Mouse (Mus musculus): ENCODE data around the gene Scarf2.
A peak's percentile ranks its signal among the peaks of the same experiment; 100 is the strongest.

Scarf2 gene

GRCm38 (mm10) chr16:17830385-17831178 is 33.5 kb downstream of the Scarf2 start:
- no peak for DNase-seq (ENCODE audit: extremely low spot score)

DNA sequence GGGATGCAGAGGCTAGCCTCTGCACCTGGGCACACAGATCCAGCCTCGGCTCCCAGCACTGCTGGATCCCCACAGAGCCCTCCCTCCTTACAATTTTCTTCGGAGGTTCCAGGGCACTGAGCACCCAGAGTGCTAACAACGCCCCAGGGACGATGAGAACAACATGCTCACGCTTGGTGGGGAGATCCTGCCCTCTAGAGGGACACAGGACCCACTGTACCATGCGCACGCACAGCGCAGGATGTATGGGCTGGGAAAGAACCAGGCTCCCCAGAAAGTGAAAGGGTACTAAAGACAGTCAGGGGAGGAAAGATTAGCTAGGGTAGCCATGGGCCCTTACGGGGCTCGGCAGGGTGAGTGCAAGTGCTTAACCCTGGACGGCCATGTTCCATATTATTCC is 34.7 kb downstream of the Scarf2 start:
- DNase-seq (ENCODE audit: extremely low spot score) = no peak

GRCm38 (mm10) chr16:17832821-17833220 is 35.7 kb downstream of the Scarf2 start, which contains the start of gene B830017H08Rik:
B830017H08Rik (plus strand) TSS chr16:17833121.
- no peak for DNase-seq (ENCODE audit: extremely low spot score)

GRCm38 (mm10) chr16:17833321-17833680 is 36.2 kb downstream of the Scarf2 start:
- DNase-seq (ENCODE audit: extremely low spot score) = peak; percentile 47

DNA sequence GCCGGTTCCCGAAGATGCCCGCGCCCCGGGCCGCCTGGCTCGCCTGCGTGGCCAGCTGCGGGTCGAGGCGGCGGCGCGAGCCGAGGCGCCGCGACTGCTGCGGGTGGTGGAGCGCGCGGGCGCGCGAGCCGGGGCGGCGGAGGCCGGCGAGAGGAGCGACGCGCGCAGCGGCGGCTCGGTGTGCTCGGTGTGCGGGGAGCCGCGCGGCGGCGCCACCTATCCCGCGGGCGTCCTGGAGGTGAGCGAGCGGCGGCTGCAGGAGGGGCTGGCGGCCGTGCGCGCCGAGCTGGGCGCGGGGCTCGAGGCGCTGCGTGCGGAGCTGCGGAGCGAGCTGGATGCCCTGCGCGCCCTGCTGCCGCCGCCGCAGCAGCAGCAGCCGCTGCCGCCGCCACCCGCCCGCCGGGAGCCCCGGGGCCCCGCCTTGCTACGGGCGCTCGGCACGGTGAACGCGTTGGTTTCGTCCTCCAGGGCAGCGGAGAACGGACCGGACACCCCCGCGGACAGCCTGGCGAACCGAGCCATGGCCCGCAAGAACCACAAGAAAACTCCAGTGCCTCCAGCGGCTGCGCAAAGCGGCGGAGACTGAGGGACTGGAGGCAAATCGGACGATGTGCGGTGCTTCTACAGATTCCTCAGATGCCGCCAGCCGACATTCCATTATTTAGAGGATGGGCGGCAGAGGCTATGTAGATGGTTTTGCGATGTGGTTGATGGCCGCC is 36.8 kb downstream of the Scarf2 start:
- DNase-seq (ENCODE audit: extremely low spot score) = peak; percentile 59

GRCm38 (mm10) chr16:17834543-17834942 is 37.5 kb downstream of the Scarf2 start:
- no peak for DNase-seq (ENCODE audit: extremely low spot score)

DNA sequence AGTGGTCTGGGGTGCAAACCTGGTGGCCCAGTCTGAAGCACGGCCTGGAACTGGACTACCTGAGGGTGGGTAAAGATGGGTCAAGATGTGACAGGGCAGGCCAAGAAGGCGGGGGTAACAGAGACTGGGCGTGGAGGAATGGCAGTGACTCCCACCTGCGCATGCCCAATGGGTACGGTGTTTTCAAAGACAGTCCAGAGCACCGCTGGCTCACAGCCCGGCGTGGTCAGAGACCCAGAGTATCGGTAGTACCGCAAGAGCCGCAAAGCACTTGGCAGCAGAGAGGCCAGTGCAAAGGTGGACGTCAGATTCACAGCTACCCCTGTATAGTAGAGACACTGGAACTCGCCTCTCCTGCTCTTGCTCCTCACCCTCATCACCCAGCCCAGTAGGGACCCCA is 38.4 kb downstream of the Scarf2 start:
- DNase-seq (ENCODE audit: extremely low spot score) = no peak

GRCm38 (mm10) chr16:17838051-17838450 is 41.0 kb downstream of the Scarf2 start, which contains the start of gene Car15:
Car15 (minus strand) TSS chr16:17838364.
- no peak for DNase-seq (ENCODE audit: extremely low spot score)

- no peak for DNase-seq (ENCODE audit: extremely low spot score)
These were observed 42.9 kb downstream of the Scarf2 start for GRCm38 (mm10) chr16:17839976-17840375.

- DNase-seq (ENCODE audit: extremely low spot score) = no peak
These were observed 45.4 kb downstream of the Scarf2 start for GRCm38 (mm10) chr16:17842437-17842836.

- DNase-seq (ENCODE audit: extremely low spot score) = no peak
These were observed 46.8 kb downstream of the Scarf2 start for GRCm38 (mm10) chr16:17843701-17844365.

DNA sequence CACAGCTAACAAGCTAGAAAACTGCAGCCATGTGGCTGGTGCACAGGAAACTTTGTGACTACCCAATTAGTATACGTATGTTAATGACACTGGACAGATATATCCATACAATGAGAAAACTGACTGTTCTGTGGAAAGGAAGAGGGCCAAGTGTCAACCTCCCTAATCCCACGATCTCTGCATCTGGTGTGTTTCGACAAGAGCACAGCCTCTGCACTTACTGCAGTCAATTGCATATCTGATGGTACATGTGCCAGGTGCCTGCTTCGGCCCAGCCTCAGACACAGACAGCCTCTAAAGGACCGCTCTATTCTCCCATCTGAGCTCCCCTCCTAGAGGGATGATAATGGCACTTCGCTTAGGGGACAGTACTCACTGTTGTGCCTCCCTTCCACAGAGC is 51.3 kb downstream of the Scarf2 start:
- DNase-seq (ENCODE audit: extremely low spot score) = no peak

GRCm38 (mm10) chr16:17848928-17849327 is 51.8 kb downstream of the Scarf2 start:
- DNase-seq (ENCODE audit: extremely low spot score) = peak; percentile 53

- DNase-seq (ENCODE audit: extremely low spot score) = no peak
These were observed 52.4 kb downstream of the Scarf2 start for GRCm38 (mm10) chr16:17849486-17849885.

DNA sequence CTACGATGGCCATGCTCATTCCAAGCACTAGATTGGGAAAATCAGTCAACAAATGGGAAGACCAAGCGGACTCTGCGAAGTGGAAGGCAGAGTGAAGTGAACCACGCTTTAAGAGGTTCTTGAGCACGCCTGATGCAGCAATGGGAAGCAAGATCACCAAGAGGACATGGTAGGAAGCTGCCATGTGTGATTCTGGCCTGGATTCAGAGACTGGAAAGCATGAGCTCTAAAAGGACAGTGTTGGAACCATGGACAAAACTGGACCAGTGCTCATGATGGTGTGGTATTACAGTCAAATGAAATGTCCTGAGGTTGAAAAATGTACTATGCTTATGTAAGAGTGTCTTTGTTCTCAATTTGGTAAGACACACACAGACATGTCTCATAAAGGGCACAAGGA is 54.2 kb downstream of the Scarf2 start:
- no peak for DNase-seq (ENCODE audit: extremely low spot score)

DNA sequence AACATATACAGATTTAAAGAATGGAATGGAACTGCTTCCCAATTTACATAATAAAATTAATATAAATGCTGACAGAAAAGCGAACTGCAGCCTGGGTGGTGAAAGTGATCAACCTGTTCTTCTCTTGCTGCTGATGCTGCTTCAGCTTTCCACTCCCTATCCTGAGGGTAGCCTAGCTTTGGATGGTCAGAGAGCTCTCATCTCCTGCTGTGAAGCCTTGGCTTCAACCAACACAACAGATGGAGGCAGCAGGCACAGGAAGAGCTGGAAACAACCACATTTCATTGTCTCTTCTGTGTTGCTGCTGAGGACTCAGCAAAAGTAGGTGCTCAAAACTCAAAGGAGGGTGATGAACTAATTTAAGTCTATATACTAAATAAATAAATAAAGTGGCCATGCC is 54.8 kb downstream of the Scarf2 start:
- no peak for DNase-seq (ENCODE audit: extremely low spot score)

- no peak for DNase-seq (ENCODE audit: extremely low spot score)
These were observed 56.2 kb downstream of the Scarf2 start for GRCm38 (mm10) chr16:17853263-17853662.

- no peak for DNase-seq (ENCODE audit: extremely low spot score)
These were observed 60.1 kb downstream of the Scarf2 start for GRCm38 (mm10) chr16:17857157-17857556.

Measured in embryo, embryonic 9.5 days (tissue).